14 mouse cellular contexts compared by ENCODE assay signal in genomic region chr5:44670336-44670735, GRCm38 (mm10).
A peak's percentile ranks its signal among the peaks of the same experiment; 100 is the strongest.
DNase-seq lines count a peak whose midpoint lies in the region; ATAC-seq and TF ChIP-seq lines count a peak whose summit lies in the region.
"Had no signal": no experiment of that assay in that cellular context is flagged by ENCODE, and none has a peak within 500 bp of the region (broad histone marks: within the 10 kb centered on the region; RNA-seq: fewer than 3 reads in every experiment).

No protein-coding gene starts in this region.

- 0 out of 2 replicates have a peak, but pooled peaks cover 6% of the 10 kb centered on the region for H3K36me3 ChIP-seq in kidney, embryonic 15.5 days
- no peaks in the 10 kb centered on the region for H3K36me3 ChIP-seq in stomach, embryonic 14.5 days (ENCODE audit: control insufficient read depth, insufficient read depth, low read length)
- H3K36me3 ChIP-seq in forebrain, embryonic 12.5 days (replicated peaks) = no peaks in the 10 kb centered on the region
- H3K36me3 ChIP-seq: limb, embryonic 12.5 days; liver, embryonic 15.5 days; midbrain, embryonic 10.5 days had no signal

- no peak overlapping the region for H3K9ac ChIP-seq in kidney, embryonic 15.5 days
- H3K9ac ChIP-seq in stomach, embryonic 14.5 days (replicated peaks; ENCODE audit: low read depth, low read length) = no peak overlapping the region
- no peak overlapping the region for H3K9ac ChIP-seq in forebrain, embryonic 12.5 days
- H3K9ac ChIP-seq: forebrain, embryonic 13.5 days; limb, embryonic 12.5 days; liver, embryonic 15.5 days had no signal

- ATAC-seq in kidney, embryonic 15.5 days (replicated peaks; ENCODE audit: low FRiP score) = peak; percentile 87
- peak; percentile 68; the same call in 1 of the 2 replicates for ATAC-seq in stomach, embryonic 14.5 days (ENCODE audit: insufficient number of reproducible peaks, insufficient read depth, low FRiP score, low read depth)
- ATAC-seq in forebrain, embryonic 12.5 days (ENCODE audit: low FRiP score) = no peak
- ATAC-seq: forebrain, embryonic 13.5 days had no signal

- H3K4me2 ChIP-seq in kidney, embryonic 15.5 days = no peak overlapping the region
- H3K4me2 ChIP-seq in stomach, embryonic 14.5 days (replicated peaks; ENCODE audit: low read depth, low read length) = no peak overlapping the region
- no peak overlapping the region for H3K4me2 ChIP-seq in forebrain, embryonic 12.5 days
- H3K4me2 ChIP-seq: forebrain, embryonic 13.5 days; limb, embryonic 12.5 days; liver, embryonic 15.5 days had no signal

- WGBS in kidney, embryonic 15.5 days = 17% methylated on average over 2 of the region's 2 CpGs
- 22% methylated on average over 2 of the region's 2 CpGs for WGBS in stomach, embryonic 14.5 days
- WGBS in forebrain, embryonic 12.5 days = 59% methylated on average over 2 of the region's 2 CpGs

- no peak overlapping the region for H3K4me3 ChIP-seq in layer of hippocampus, adult 2 months
- no peak overlapping the region for H3K4me3 ChIP-seq in kidney, embryonic 15.5 days (replicated peaks)
- H3K4me3 ChIP-seq in stomach, embryonic 14.5 days (ENCODE audit: low read depth, low read length) = no peak overlapping the region
- no peak overlapping the region for H3K4me3 ChIP-seq in forebrain, embryonic 12.5 days (replicated peaks)
- H3K4me3 ChIP-seq: forebrain, embryonic 13.5 days; limb, embryonic 12.5 days; liver, embryonic 15.5 days; midbrain, embryonic 10.5 days had no signal

- no peaks in the 10 kb centered on the region for H3K27me3 ChIP-seq in kidney, embryonic 15.5 days
- no peaks in the 10 kb centered on the region for H3K27me3 ChIP-seq in stomach, embryonic 14.5 days (ENCODE audit: control insufficient read depth, insufficient read depth, low read length)
- H3K27me3 ChIP-seq in forebrain, embryonic 12.5 days = no peaks in the 10 kb centered on the region
- H3K27me3 ChIP-seq: forebrain, embryonic 13.5 days; limb, embryonic 12.5 days; liver, embryonic 15.5 days had no signal

- peak overlapping the region; percentile 9; the same call in 1 of the 2 replicates for H3K27ac ChIP-seq in layer of hippocampus, adult 2 months
- peak overlapping the region; percentile 83 for H3K27ac ChIP-seq in kidney, embryonic 15.5 days
- H3K27ac ChIP-seq in stomach, embryonic 14.5 days (ENCODE audit: low read length) = peak overlapping the region; percentile 61; the same call in 1 of the 2 replicates
- no peak overlapping the region for H3K27ac ChIP-seq in forebrain, embryonic 12.5 days
- H3K27ac ChIP-seq: forebrain, embryonic 13.5 days; limb, embryonic 12.5 days; liver, embryonic 15.5 days; midbrain, embryonic 10.5 days had no signal

- H3K9me3 ChIP-seq in kidney, embryonic 15.5 days (replicated peaks) = no peaks in the 10 kb centered on the region
- no peaks in the 10 kb centered on the region for H3K9me3 ChIP-seq in stomach, embryonic 14.5 days (ENCODE audit: control insufficient read depth, low read depth, low read length)
- no peaks in the 10 kb centered on the region for H3K9me3 ChIP-seq in forebrain, embryonic 12.5 days
- H3K9me3 ChIP-seq: forebrain, embryonic 13.5 days; limb, embryonic 12.5 days; liver, embryonic 15.5 days; midbrain, embryonic 10.5 days had no signal

- H3K4me1 ChIP-seq in kidney, embryonic 15.5 days = peaks cover 25% of the 10 kb centered on the region
- peaks cover 6% of the 10 kb centered on the region; the same call in 1 of the 2 replicates for H3K4me1 ChIP-seq in stomach, embryonic 14.5 days (ENCODE audit: control insufficient read depth, insufficient read depth, low read length)
- peaks cover 4% of the 10 kb centered on the region; the same call in 1 of the 2 replicates for H3K4me1 ChIP-seq in forebrain, embryonic 12.5 days
- H3K4me1 ChIP-seq: limb, embryonic 12.5 days; liver, embryonic 15.5 days had no signal

- TF ChIP-seq CTCF in layer of hippocampus, adult 2 months (conservative IDR thresholded peaks at IDR 0.05) = no peak

- DNase-seq in layer of hippocampus, adult 2 months (ENCODE audit: low spot score in 2 of 2) = no peak
- no peak for DNase-seq in layer of hippocampus, adult 9-11 months
- peak; percentile 21 for DNase-seq in kidney, adult 18-20 months
- no peak for DNase-seq in thymus, postnatal 0 days (ENCODE audit: low spot score)
- DNase-seq: cerebellum, adult 11 months; gastrocnemius, postnatal 10 days; thymus, adult 2 months had no signal
